Mouse (Mus musculus): ENCODE data around the gene Slc16a1.

Slc16a1 gene

GRCm38 (mm10) chr3:104638403-104638779, at the start of gene Slc16a1:
Slc16a1 (plus strand) TSS chr3:104638668.
- no peaks in the 10 kb centered on the region for H3K27me3 ChIP-seq (ENCODE audit: control insufficient read depth, insufficient read depth, low read length, poor library complexity, severe bottlenecking)
- no peaks in the 10 kb centered on the region for H3K36me3 ChIP-seq (ENCODE audit: control insufficient read depth, insufficient read depth, low read length, poor library complexity, severe bottlenecking)
- peak; percentile 87 for DNase-seq (ENCODE audit: low read depth, low spot score)

- no peaks in the 10 kb centered on the region for H3K27me3 ChIP-seq (ENCODE audit: control insufficient read depth, insufficient read depth, low read length, poor library complexity, severe bottlenecking)
- DNase-seq (ENCODE audit: low read depth, low spot score) = no peak
- H3K36me3 ChIP-seq (ENCODE audit: control insufficient read depth, insufficient read depth, low read length, poor library complexity, severe bottlenecking) = no peaks in the 10 kb centered on the region
Observed at GRCm38 (mm10) chr3:104596451-104597134, 41.9 kb upstream of the Slc16a1 start.

- Histone ChIP-seq H3K27me3 (ENCODE audit: control insufficient read depth, insufficient read depth, low read length, poor library complexity, severe bottlenecking) (no peaks in the 10 kb centered on the region), H3K36me3 (ENCODE audit: control insufficient read depth, insufficient read depth, low read length, poor library complexity, severe bottlenecking) (no peaks in the 10 kb centered on the region)
- DNase-seq (ENCODE audit: low read depth, low spot score) = no peak
Observed at GRCm38 (mm10) chr3:104597135-104597764, 41.2 kb upstream of the Slc16a1 start.

DNA sequence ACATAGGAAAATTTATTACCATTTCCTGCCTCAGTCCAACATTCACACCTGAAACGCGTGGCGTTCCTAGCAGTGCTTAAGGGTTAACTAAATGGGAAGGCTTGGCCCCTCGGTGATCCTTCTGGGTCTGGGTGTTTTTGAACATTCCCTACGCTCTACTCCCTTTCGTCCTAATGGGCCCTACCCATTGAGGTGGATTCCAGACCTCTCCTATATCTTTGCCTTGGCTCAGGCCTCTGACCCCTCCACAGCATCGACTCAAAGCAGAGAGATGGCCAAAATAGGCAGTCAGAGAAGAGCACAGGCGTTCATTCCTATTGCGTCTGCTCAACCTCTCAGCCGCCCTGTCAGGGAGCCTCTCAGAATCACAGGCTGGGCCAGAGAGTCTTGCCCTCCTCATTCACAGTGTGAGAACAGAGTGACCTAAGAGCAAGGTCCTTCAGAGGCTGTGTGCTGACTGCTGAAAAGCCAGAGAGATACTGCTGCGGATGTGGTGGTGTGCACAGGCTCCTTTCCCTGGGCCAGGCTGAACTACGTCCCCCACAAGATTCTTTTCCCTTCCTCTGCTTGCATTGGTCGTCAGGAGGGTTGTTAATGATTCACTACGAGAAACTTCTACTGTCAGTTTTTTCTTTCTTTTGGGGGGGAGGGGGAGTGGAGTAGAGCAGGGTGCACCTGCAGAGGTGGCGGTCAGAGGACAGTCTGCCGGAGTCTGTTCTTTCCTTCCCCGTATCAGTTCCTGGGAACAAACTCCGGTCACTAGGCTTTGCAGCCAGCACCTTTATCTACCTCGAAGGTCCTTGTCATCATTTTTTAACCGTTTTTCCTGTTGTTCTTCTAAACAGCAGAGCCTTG, 38.9 kb upstream of the Slc16a1 start:
- no peak for DNase-seq (ENCODE audit: low read depth, low spot score)
- H3K36me3 ChIP-seq (ENCODE audit: control insufficient read depth, insufficient read depth, low read length, poor library complexity, severe bottlenecking) = no peaks in the 10 kb centered on the region
- no peaks in the 10 kb centered on the region for H3K27me3 ChIP-seq (ENCODE audit: control insufficient read depth, insufficient read depth, low read length, poor library complexity, severe bottlenecking)

DNA sequence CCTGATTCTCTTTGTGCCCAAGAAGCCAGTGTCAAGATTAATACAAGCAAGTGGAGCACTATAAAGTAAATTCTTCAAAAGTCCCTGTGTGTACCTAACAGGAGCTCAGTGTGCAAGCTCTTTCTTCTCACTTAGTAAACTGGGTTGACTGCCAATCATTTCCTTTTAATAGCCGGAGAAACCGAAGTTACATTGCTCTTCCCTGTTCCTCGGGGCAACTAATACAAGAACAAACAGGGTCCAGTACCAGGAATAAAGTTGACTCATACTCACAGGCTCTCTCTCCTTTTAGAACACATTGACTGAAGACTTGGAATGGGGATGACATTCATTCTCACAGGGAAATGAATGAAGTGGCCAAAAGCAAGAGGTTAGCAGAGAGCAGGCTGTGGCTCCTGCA, 37.8 kb upstream of the Slc16a1 start:
- Histone ChIP-seq H3K36me3 (ENCODE audit: control insufficient read depth, insufficient read depth, low read length, poor library complexity, severe bottlenecking) (no peaks in the 10 kb centered on the region), H3K27me3 (ENCODE audit: control insufficient read depth, insufficient read depth, low read length, poor library complexity, severe bottlenecking) (no peaks in the 10 kb centered on the region)
- DNase-seq (ENCODE audit: low read depth, low spot score) = no peak

- H3K36me3 ChIP-seq (ENCODE audit: control insufficient read depth, insufficient read depth, low read length, poor library complexity, severe bottlenecking) = no peaks in the 10 kb centered on the region
- no peak for DNase-seq (ENCODE audit: low read depth, low spot score)
- no peaks in the 10 kb centered on the region for H3K27me3 ChIP-seq (ENCODE audit: control insufficient read depth, insufficient read depth, low read length, poor library complexity, severe bottlenecking)
Observed at GRCm38 (mm10) chr3:104601680-104602079, 36.8 kb upstream of the Slc16a1 start.

DNA sequence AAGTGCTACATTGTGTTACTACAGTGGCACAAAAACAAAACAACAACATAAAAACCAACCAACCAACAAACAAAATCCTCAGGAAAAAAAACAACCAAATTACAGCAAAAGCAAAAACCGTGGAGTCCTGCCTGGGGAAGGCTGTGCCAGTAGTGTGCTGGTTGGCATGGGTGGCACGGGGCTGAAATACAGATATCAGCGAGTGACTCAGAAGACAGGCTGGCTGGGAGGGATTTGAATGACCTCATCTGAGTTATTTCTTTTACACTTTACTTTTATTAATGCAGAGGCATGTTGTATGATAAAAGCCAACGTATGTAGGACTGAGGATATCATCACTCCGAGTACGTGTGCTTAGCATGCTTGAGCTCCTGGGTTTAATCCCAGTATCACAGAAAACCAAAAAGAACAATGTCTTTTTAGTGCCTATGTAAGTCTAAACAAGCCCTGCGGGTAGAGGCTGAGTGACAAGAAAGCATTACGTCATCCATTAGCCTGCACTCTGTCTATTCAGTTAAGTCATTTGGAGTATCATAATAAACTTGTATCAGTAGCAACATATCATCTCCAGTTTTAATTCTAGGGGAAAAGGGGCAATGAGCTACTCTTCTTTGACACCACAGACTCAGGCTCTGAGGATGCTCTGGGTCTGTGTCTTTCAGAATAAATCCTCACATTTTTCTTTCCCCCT, 28.6 kb upstream of the Slc16a1 start:
- no peaks in the 10 kb centered on the region for H3K36me3 ChIP-seq (ENCODE audit: control insufficient read depth, insufficient read depth, low read length, poor library complexity, severe bottlenecking)
- no peak for DNase-seq (ENCODE audit: low read depth, low spot score)
- H3K27me3 ChIP-seq (ENCODE audit: control insufficient read depth, insufficient read depth, low read length, poor library complexity, severe bottlenecking) = no peaks in the 10 kb centered on the region

DNA sequence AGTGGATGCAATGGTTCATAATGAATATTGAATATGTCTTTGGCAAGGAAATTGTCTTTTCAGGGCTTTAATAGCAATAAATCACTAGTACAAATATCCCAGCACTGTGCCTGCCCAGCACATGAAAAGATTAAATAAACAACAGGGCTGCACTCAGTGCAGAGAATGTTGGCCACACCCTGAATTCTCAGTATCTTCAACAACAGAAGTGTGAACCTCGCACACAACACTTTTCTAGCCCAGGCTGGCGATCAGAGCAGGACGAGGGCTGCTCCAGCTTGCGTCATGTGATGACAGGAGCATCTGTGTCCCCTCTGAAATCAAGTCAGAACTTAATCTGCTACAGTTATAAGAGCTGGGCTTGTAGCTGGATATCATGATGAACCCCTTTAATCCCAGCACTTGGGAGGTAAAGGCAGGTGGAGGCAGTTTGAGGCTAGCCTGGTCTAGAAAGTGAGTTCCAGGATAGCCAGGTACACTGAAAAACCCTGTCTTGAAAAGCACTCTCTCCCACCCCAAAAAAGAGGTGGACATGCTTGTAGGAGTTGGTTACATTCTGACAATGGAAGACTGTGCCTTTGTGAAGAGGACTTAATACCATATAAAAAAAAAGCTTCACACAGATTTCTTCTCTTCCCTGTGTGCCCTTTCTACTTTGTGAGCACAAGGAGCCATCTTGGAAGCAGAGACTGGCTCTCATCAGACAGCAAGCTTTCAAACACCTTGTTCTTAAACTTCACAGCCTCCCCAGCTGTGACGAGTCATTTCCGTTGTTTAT, 27.8 kb upstream of the Slc16a1 start:
- no peak for DNase-seq (ENCODE audit: low read depth, low spot score)

GRCm38 (mm10) chr3:104611951-104612350, 26.5 kb upstream of the Slc16a1 start:
- H3K36me3 ChIP-seq (ENCODE audit: control insufficient read depth, insufficient read depth, low read length, poor library complexity, severe bottlenecking) = no peaks in the 10 kb centered on the region
- no peak for DNase-seq (ENCODE audit: low read depth, low spot score)
- H3K27me3 ChIP-seq (ENCODE audit: control insufficient read depth, insufficient read depth, low read length, poor library complexity, severe bottlenecking) = no peaks in the 10 kb centered on the region

More for the DNA sequence above, 27.8 kb upstream of the Slc16a1 start:
- no peaks in the 10 kb centered on the region for H3K27me3 ChIP-seq (ENCODE audit: control insufficient read depth, insufficient read depth, low read length, poor library complexity, severe bottlenecking)
- H3K36me3 ChIP-seq (ENCODE audit: control insufficient read depth, insufficient read depth, low read length, poor library complexity, severe bottlenecking) = no peaks in the 10 kb centered on the region

DNA sequence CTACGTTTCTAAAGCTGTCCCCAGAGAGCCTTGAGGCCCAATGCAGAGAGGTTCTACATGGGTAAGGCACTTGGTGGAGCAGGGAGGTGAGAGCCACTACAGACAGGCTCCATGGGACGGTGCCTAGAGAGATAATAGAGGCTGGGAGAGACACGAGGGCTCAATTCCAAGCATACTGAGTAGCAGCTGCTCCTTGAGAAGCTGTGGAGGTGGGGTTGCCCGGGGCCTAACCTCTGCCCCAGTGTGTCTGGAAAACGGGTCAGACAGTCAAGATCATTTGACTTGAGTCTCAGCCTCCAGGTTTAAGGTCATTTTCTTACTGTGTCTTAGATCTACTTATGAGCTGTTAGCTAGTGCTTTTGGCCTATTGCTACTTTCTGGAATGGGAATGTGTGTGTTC, 25.4 kb upstream of the Slc16a1 start:
- no peaks in the 10 kb centered on the region for H3K36me3 ChIP-seq (ENCODE audit: control insufficient read depth, insufficient read depth, low read length, poor library complexity, severe bottlenecking)
- no peaks in the 10 kb centered on the region for H3K27me3 ChIP-seq (ENCODE audit: control insufficient read depth, insufficient read depth, low read length, poor library complexity, severe bottlenecking)
- no peak for DNase-seq (ENCODE audit: low read depth, low spot score)

DNA sequence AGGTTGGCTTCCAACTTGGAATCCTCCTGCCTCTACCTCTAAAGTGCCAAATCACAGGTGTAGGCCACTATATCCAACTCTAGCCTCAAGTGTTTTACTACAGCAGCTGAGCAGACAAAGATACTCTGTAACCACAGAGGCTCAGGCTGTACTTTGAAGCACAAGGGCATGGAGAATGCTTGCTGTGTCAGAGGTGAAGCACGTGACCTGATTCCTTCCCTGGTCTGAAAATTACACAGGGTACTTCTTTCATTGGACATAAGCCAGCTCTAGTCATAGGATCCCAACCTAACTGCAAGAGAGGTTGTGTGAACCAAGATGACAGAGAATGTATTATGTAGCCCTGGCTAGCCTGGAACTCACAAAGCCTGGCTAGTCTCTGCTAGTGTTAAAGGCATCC, 24.4 kb upstream of the Slc16a1 start:
- no peak for DNase-seq (ENCODE audit: low read depth, low spot score)
- no peaks in the 10 kb centered on the region for H3K36me3 ChIP-seq (ENCODE audit: control insufficient read depth, insufficient read depth, low read length, poor library complexity, severe bottlenecking)
- H3K27me3 ChIP-seq (ENCODE audit: control insufficient read depth, insufficient read depth, low read length, poor library complexity, severe bottlenecking) = no peaks in the 10 kb centered on the region

- no peak for DNase-seq (ENCODE audit: low read depth, low spot score)
- H3K36me3 ChIP-seq (ENCODE audit: control insufficient read depth, insufficient read depth, low read length, poor library complexity, severe bottlenecking) = no peaks in the 10 kb centered on the region
- H3K27me3 ChIP-seq (ENCODE audit: control insufficient read depth, insufficient read depth, low read length, poor library complexity, severe bottlenecking) = no peaks in the 10 kb centered on the region
Observed at GRCm38 (mm10) chr3:104615216-104615615, 23.3 kb upstream of the Slc16a1 start.

GRCm38 (mm10) chr3:104616155-104616554, 22.3 kb upstream of the Slc16a1 start:
- no peaks in the 10 kb centered on the region for H3K36me3 ChIP-seq (ENCODE audit: control insufficient read depth, insufficient read depth, low read length, poor library complexity, severe bottlenecking)
- no peaks in the 10 kb centered on the region for H3K27me3 ChIP-seq (ENCODE audit: control insufficient read depth, insufficient read depth, low read length, poor library complexity, severe bottlenecking)
- DNase-seq (ENCODE audit: low read depth, low spot score) = no peak

GRCm38 (mm10) chr3:104621841-104622240, 16.6 kb upstream of the Slc16a1 start:
- no peak for DNase-seq (ENCODE audit: low read depth, low spot score)
- H3K27me3 ChIP-seq (ENCODE audit: control insufficient read depth, insufficient read depth, low read length, poor library complexity, severe bottlenecking) = no peaks in the 10 kb centered on the region
- H3K36me3 ChIP-seq (ENCODE audit: control insufficient read depth, insufficient read depth, low read length, poor library complexity, severe bottlenecking) = no peaks in the 10 kb centered on the region
